Mouse (Mus musculus) left cerebral cortex, adult 9 months (tissue): ENCODE data around the gene Cmc2.

Source experiments
- DNase-seq, 2 experiments: peaks; one replicate each; pipeline ENCODE4 v3.0.0; 2022; ENCODE audit warnings: low spot score in 2 of 2

The Cmc2 gene

GRCm38 (mm10) chr8:116905836-116906235, 15.4 kb downstream of the Cmc2 start:
- DNase-seq, result no peak

- no peak for DNase-seq
These were observed 16.0 kb downstream of the Cmc2 start for GRCm38 (mm10) chr8:116905252-116905651.

GRCm38 (mm10) chr8:116904736-116905135, 16.5 kb downstream of the Cmc2 start:
- DNase-seq, result no peak

- no peak for DNase-seq
These were observed 25.7 kb downstream of the Cmc2 start for GRCm38 (mm10) chr8:116895521-116895920.

- DNase-seq, result no peak
These were observed 27.3 kb downstream of the Cmc2 start for GRCm38 (mm10) chr8:116893938-116894337.

GRCm38 (mm10) chr8:116892636-116893035, 28.6 kb downstream of the Cmc2 start:
- no peak for DNase-seq

GRCm38 (mm10) chr8:116892130-116892529, 29.1 kb downstream of the Cmc2 start:
- DNase-seq, result no peak

GRCm38 (mm10) chr8:116891446-116891845, 29.8 kb downstream of the Cmc2 start:
- DNase-seq, result no peak

GRCm38 (mm10) chr8:116887813-116888212, 33.4 kb downstream of the Cmc2 start:
- DNase-seq, result no peak

- DNase-seq, result no peak
These were observed 39.9 kb downstream of the Cmc2 start for GRCm38 (mm10) chr8:116881396-116881795.

GRCm38 (mm10) chr8:116875798-116876450, 45.3 kb downstream of the Cmc2 start:
- no peak for DNase-seq

GRCm38 (mm10) chr8:116873986-116874385, 47.3 kb downstream of the Cmc2 start:
- DNase-seq, result no peak

GRCm38 (mm10) chr8:116873586-116873985, 47.7 kb downstream of the Cmc2 start:
- DNase-seq, result no peak

- peak in 1 of 2 experiments; percentile 31 for DNase-seq
These were observed 48.4 kb downstream of the Cmc2 start for GRCm38 (mm10) chr8:116872761-116873342.

GRCm38 (mm10) chr8:116868699-116869098, 52.6 kb downstream of the Cmc2 start:
- DNase-seq, result peak in 1 of 2 experiments; percentile 30

- no peak for DNase-seq
These were observed 53.9 kb downstream of the Cmc2 start for GRCm38 (mm10) chr8:116867321-116867720.

- no peak for DNase-seq
These were observed 54.9 kb downstream of the Cmc2 start for GRCm38 (mm10) chr8:116866118-116866903.

GRCm38 (mm10) chr8:116864514-116864913, 56.7 kb downstream of the Cmc2 start:
- no peak for DNase-seq

GRCm38 (mm10) chr8:116864022-116864387, 57.2 kb downstream of the Cmc2 start:
- no peak for DNase-seq

GRCm38 (mm10) chr8:116863357-116864021, 57.8 kb downstream of the Cmc2 start:
- DNase-seq, result peak in 1 of 2 experiments; percentile 54

- DNase-seq, result no peak
These were observed 59.1 kb downstream of the Cmc2 start for GRCm38 (mm10) chr8:116862191-116862590.

GRCm38 (mm10) chr8:116852042-116852441, 69.2 kb downstream of the Cmc2 start:
- no peak for DNase-seq
